Comparison of ENCODE assay signal across 9 mouse cellular contexts in the genomic region with DNA sequence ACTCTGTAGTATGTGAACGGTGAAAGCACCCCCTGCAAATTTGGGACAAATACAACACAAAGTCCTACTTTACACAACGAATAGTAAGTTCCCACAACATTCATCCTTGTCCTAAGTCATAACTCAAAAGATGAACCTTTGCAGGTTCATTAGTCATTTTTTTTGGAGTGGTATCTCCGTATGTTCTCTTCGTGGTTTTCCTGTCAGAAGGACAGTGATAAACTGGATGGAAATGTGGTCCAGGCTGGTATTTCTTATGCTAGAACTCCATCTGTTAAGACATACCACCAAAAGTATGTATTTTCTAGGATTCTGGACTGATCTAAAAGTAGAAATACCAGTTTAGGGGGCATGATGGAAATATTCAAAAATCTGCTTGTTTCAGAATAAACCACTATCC. TPM values are rescaled to one million over a fixed set of nuclear protein-coding genes. Genes with fewer than 3 reads are reported as not detected.
DNase-seq lines count a peak whose midpoint lies in the region; ATAC-seq and TF ChIP-seq lines count a peak whose summit lies in the region.
"Had no signal": no experiment of that assay in that cellular context is flagged by ENCODE, and none has a peak within 500 bp of the region (broad histone marks: within the 10 kb centered on the region; RNA-seq: fewer than 3 reads in every experiment).

No protein-coding gene starts in this region.

- DNase-seq in lung, embryonic 14.5 days, result no peak
- DNase-seq in lung, adult 18-20 months, result no peak
- no peak for DNase-seq in forebrain, embryonic 10.5 days (ENCODE audit: extremely low spot score, low spot score)
- DNase-seq in limb, embryonic 11.5 days (ENCODE audit: low spot score), result no peak
- DNase-seq in left cerebral cortex, adult 18-20 months (ENCODE audit: low spot score in 2 of 2), result no peak
- DNase-seq in B cell, adult 2 months, result no peak

- no peaks in the 10 kb centered on the region; the same call in 1 of the 2 replicates for H3K4me1 ChIP-seq in lung, embryonic 14.5 days (ENCODE audit: insufficient read depth)
- H3K4me1 ChIP-seq in forebrain, embryonic 10.5 days, result peaks cover 27% of the 10 kb centered on the region
- peaks cover 4% of the 10 kb centered on the region; the same call in 1 of the 2 replicates for H3K4me1 ChIP-seq in limb, embryonic 11.5 days (ENCODE audit: control insufficient read depth, insufficient read depth, low read length)
- H3K4me1 ChIP-seq in neural tube, embryonic 14.5 days (ENCODE audit: control insufficient read depth, insufficient read depth, low read length), result no peaks in the 10 kb centered on the region

- ATAC-seq in lung, embryonic 14.5 days (ENCODE audit: insufficient read depth), result no peak
- no peak for ATAC-seq in limb, embryonic 11.5 days (ENCODE audit: insufficient number of reproducible peaks, low FRiP score, low TSS enrichment, low read depth)
- no peak for ATAC-seq in neural tube, embryonic 14.5 days (ENCODE audit: low read depth)
- ATAC-seq in megakaryocyte progenitor cell, adult 5-6 weeks (replicated peaks; ENCODE audit: poor library complexity), result no peak

- TF ChIP-seq CTCF in lung, embryonic 14.5 days (IDR thresholded peaks at IDR 0.05; ENCODE audit: low read depth), result no peak

- no peak overlapping the region for H3K27ac ChIP-seq in lung, embryonic 14.5 days (ENCODE audit: low read depth)
- H3K27ac ChIP-seq in forebrain, embryonic 10.5 days, result no peak overlapping the region
- no peak overlapping the region for H3K27ac ChIP-seq in limb, embryonic 11.5 days (replicated peaks; ENCODE audit: low read depth, low read length)
- no peak overlapping the region for H3K27ac ChIP-seq in neural tube, embryonic 14.5 days (ENCODE audit: low read depth, low read length)

- H3K4me2 ChIP-seq in lung, embryonic 14.5 days, result peak overlapping the region; percentile 90
- H3K4me2 ChIP-seq in limb, embryonic 11.5 days (ENCODE audit: low read depth, severe bottlenecking), result peak overlapping the region; percentile 96; the same call in 1 of the 2 replicates
- H3K4me2 ChIP-seq in neural tube, embryonic 14.5 days (ENCODE audit: low read depth, low read length), result peak overlapping the region; percentile 72

- 69% methylated on average over 4 of the region's 4 CpGs for WGBS in lung, embryonic 14.5 days
- WGBS in forebrain, embryonic 10.5 days, result 90% methylated on average over 4 of the region's 4 CpGs
- WGBS in limb, embryonic 11.5 days, result 82% methylated on average over 4 of the region's 4 CpGs
- WGBS in neural tube, embryonic 14.5 days, result 90% methylated on average over 4 of the region's 4 CpGs

- H3K36me3 ChIP-seq in lung, embryonic 14.5 days (ENCODE audit: insufficient read depth), result peaks cover 20% of the 10 kb centered on the region; the same call in 1 of the 2 replicates
- H3K36me3 ChIP-seq in forebrain, embryonic 10.5 days (replicated peaks), result peaks cover 13% of the 10 kb centered on the region
- H3K36me3 ChIP-seq in limb, embryonic 11.5 days (ENCODE audit: control insufficient read depth, insufficient read depth, low read length), result peaks cover 2% of the 10 kb centered on the region; the same call in 1 of the 2 replicates
- 0 out of 2 replicates have a peak, but pooled peaks cover 4% of the 10 kb centered on the region for H3K36me3 ChIP-seq in neural tube, embryonic 14.5 days (ENCODE audit: control insufficient read depth, insufficient read depth, low read length)

- H3K4me3 ChIP-seq in lung, embryonic 14.5 days (ENCODE audit: low read depth, low read length), result peak overlapping the region; percentile 75
- peak overlapping the region; percentile 79 for H3K4me3 ChIP-seq in forebrain, embryonic 10.5 days
- peak overlapping the region; percentile 74; the same call in 1 of the 2 replicates for H3K4me3 ChIP-seq in limb, embryonic 11.5 days (ENCODE audit: low read depth, low read length)
- peak overlapping the region; percentile 73 for H3K4me3 ChIP-seq in neural tube, embryonic 14.5 days (ENCODE audit: low read depth, low read length)

- peak overlapping the region; percentile 74; the same call in 1 of the 2 replicates for H3K9ac ChIP-seq in lung, embryonic 14.5 days
- no peak overlapping the region for H3K9ac ChIP-seq in limb, embryonic 11.5 days (ENCODE audit: low read length)
- H3K9ac ChIP-seq in neural tube, embryonic 14.5 days (replicated peaks; ENCODE audit: low read depth, low read length), result no peak overlapping the region; the same call in 1 of the 2 replicates

- H3K27me3 ChIP-seq in lung, embryonic 14.5 days (ENCODE audit: insufficient read depth, low read length), result no peaks in the 10 kb centered on the region
- H3K27me3 ChIP-seq in forebrain, embryonic 10.5 days (ENCODE audit: poor library complexity, severe bottlenecking), result no peaks in the 10 kb centered on the region
- no peaks in the 10 kb centered on the region for H3K27me3 ChIP-seq in limb, embryonic 11.5 days (ENCODE audit: control insufficient read depth, insufficient read depth, low read length)
- H3K27me3 ChIP-seq in neural tube, embryonic 14.5 days (ENCODE audit: control insufficient read depth, insufficient read depth, low read length), result no peaks in the 10 kb centered on the region

- no peaks in the 10 kb centered on the region for H3K9me3 ChIP-seq in lung, embryonic 14.5 days (ENCODE audit: low read depth, low read length)
- H3K9me3 ChIP-seq in forebrain, embryonic 10.5 days, result no peaks in the 10 kb centered on the region
- no peaks in the 10 kb centered on the region for H3K9me3 ChIP-seq in limb, embryonic 11.5 days (ENCODE audit: control insufficient read depth, low read length)
- H3K9me3 ChIP-seq in neural tube, embryonic 14.5 days (ENCODE audit: control insufficient read depth, low read length), result no peaks in the 10 kb centered on the region

RNA-seq across cellular contexts. Expression of a gene that starts 1.4 kb away (rescaled TPM):
- polyA plus RNA-seq in lung, embryonic 14.5 days (2014; fragmentation: Nextera tagmentation; extraction: Ambion mirVana), result 30.8 and 34.8 TPM in 2 replicates
- polyA plus RNA-seq in forebrain, embryonic 10.5 days (2016; fragmentation: Nextera tagmentation; extraction: Ambion mirVana), result 21.3 and 26.3 TPM in 2 replicates
- polyA plus RNA-seq in limb, embryonic 11.5 days (2014; fragmentation: Nextera tagmentation; extraction: Ambion mirVana), result 20.1 and 20.9 TPM in 2 replicates
- 16.7 and 18.2 TPM in 2 replicates for polyA plus RNA-seq in neural tube, embryonic 14.5 days (2014; fragmentation: Nextera tagmentation; extraction: Ambion mirVana)
- 75.6 and 76.5 TPM in 2 replicates for total RNA-seq in megakaryocyte progenitor cell, adult 5-6 weeks (2015)
- total RNA-seq in megakaryocyte progenitor cell, adult 5-6 weeks (2017), result 44.5 and 50.3 TPM in 2 replicates
- total RNA-seq in left cerebral cortex, adult 18-20 months (2021), result 10 to 100 TPM; 22.2 to 23.6 TPM

RNA-seq across cellular contexts. Expression of a gene that starts 39.0 kb away (rescaled TPM):
- polyA plus RNA-seq in lung, embryonic 14.5 days (2014; fragmentation: Nextera tagmentation; extraction: Ambion mirVana), result 42.0 and 44.7 TPM in 2 replicates
- polyA plus RNA-seq in forebrain, embryonic 10.5 days (2016; fragmentation: Nextera tagmentation; extraction: Ambion mirVana), result 45.4 and 48.6 TPM in 2 replicates
- 44.3 and 47.9 TPM in 2 replicates for polyA plus RNA-seq in limb, embryonic 11.5 days (2014; fragmentation: Nextera tagmentation; extraction: Ambion mirVana)
- polyA plus RNA-seq in neural tube, embryonic 14.5 days (2014; fragmentation: Nextera tagmentation; extraction: Ambion mirVana), result 68.8 and 70.0 TPM in 2 replicates
- total RNA-seq in megakaryocyte progenitor cell, adult 5-6 weeks (2015), result 41.4 and 44.0 TPM in 2 replicates
- total RNA-seq in megakaryocyte progenitor cell, adult 5-6 weeks (2017), result 52.6 and 74.3 TPM in 2 replicates
- total RNA-seq in left cerebral cortex, adult 18-20 months (2021), result 10 to 100 TPM; 46.0 to 46.9 TPM

RNA-seq across cellular contexts. Expression of a gene that starts 39.2 kb away (rescaled TPM):
- 0.41 and 0.42 TPM in 2 replicates for polyA plus RNA-seq in lung, embryonic 14.5 days (2014; fragmentation: Nextera tagmentation; extraction: Ambion mirVana)
- not detected in 2 replicates for polyA plus RNA-seq in forebrain, embryonic 10.5 days (2016; fragmentation: Nextera tagmentation; extraction: Ambion mirVana)
- 0.12 and 0.13 TPM in 2 replicates for polyA plus RNA-seq in limb, embryonic 11.5 days (2014; fragmentation: Nextera tagmentation; extraction: Ambion mirVana)
- not detected in 2 replicates for polyA plus RNA-seq in neural tube, embryonic 14.5 days (2014; fragmentation: Nextera tagmentation; extraction: Ambion mirVana)
- total RNA-seq in megakaryocyte progenitor cell, adult 5-6 weeks (2015), result 0.12 and 0.17 TPM in 2 replicates
- not detected in 2 replicates for total RNA-seq in megakaryocyte progenitor cell, adult 5-6 weeks (2017)
- under 1 TPM; 0.28 TPM for total RNA-seq in left cerebral cortex, adult 18-20 months (2021)
- polyA plus RNA-seq: spleen, adult 2 months had no signal
